Mouse (Mus musculus) urinary bladder, adult 2 months (tissue): ENCODE results near the gene Fzr1. TPM values are rescaled to one million over a fixed set of nuclear protein-coding genes. Genes with fewer than 3 reads are reported as not detected.

Source experiments
- DNase-seq: peaks from one replicate; pipeline ENCODE4 v3.0.0; 2022; ENCODE audit warnings: low spot score
- polyA plus RNA-seq: library from polyadenylated mRNA; depleted of rRNA; stranded (reverse); fragments of >200 nt; gene quantifications from 2 replicates; pipeline ENCODE4 v1.2.3, GENCODE M21; 2012; rRNA removed

Gene Fzr1
- polyA plus RNA-seq, 1 experiment, result 34.1 TPM

DNA sequence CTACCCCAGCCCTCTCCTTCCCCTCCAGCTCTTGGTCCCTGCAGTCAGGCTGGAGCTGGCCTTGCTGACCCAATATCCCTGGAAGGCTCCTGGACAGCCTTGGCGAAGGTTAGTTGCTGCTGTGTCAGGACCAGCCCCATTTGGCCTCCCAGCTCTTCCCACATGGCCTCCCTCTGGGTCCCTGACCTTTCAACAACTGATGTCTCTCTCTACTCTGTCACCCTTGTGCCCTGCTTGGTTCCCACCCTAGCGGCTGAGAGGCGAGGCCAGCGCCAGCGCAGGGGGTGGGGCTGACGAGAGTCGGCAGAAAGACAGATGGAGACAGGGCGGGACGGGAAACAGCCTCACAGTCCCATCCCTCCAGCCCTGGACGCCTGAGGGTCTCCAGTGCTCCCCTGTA, 49.9 kb downstream of the Fzr1 start, which contains the start of gene Tbxa2r:
Gene Tbxa2r, plus strand, starts transcription at position 346 of the 400 bp plus-strand sequence.
- no peak for DNase-seq

DNA sequence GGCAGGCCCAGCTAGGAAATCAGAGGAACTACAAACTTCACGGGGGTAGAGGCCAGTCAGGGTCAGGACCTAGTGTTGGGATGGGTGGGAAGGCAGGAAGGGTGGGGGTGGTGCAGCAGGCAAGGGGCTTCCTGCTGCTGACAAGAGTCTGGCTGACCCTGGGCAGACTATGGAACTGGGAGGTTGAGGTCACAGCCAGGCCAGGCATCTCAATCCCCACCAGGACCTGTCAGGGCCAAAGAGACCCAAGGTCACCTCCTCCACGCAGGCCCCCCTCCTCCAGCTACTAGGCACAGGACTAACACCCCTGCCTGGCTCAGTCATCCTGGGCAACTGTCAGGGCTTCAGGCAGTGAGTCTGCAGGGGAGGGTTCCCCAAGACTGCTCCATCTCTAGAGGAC, 50.4 kb downstream of the Fzr1 start:
- no peak for DNase-seq

DNA sequence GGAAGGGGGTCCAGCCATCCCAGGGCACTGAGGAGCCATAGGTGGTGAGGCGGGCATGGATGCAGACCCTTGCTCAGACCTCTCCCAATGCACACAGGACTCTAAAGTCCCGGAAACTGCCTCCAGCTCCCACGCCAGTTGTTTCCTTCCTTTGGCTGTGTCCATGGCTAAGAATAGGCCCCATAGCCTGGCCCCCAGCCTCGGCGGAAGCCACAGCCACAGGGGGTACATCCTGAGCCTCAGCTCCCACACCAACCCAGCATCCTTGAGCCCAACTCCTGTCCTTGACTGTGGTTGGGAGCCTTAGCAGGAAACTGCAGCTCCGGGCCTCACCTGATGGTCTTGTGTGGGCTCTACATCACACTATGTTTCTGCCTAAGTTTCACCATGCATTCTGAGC, 51.5 kb downstream of the Fzr1 start:
- DNase-seq, result no peak

DNA sequence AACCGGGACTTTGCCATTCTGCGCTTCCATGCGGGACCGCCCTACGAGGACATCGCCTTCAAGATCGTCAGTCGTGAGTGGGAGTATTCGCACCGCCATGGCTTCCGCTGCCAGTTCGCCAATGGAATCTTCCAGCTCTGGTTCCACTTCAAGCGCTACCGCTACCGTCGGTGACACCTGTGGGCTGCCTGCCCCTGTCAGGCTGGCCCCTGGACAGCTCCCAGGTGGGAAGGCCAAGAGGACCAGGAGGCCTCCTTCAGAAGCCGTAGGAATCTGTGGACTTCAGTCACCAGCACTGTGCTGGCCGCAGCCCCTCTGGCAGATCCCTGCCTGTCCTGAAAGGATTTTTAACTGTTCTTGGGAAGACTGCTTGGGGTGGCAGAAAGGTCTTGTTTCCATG, 52.5 kb downstream of the Fzr1 start:
- no peak for DNase-seq

DNA sequence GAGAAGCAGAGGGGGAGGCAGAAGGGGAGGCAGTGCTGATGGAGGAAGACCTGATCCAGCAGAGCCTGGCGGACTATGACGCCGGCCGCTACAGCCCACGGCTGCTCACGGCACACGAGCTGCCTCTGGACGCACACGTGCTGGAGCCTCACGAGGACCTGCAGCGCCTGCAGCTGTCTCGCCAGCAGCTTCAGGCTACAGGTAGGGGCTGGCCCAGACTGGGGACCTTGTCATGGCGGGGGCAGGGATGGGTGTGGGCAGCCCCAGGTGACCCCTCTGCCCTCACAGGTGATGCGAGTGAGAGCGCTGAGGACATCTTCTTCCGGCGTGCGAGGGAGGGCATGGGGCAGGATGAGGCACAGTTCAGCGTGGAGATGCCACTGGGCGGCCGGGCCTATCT, 53.1 kb downstream of the Fzr1 start:
- DNase-seq, result no peak

DNA sequence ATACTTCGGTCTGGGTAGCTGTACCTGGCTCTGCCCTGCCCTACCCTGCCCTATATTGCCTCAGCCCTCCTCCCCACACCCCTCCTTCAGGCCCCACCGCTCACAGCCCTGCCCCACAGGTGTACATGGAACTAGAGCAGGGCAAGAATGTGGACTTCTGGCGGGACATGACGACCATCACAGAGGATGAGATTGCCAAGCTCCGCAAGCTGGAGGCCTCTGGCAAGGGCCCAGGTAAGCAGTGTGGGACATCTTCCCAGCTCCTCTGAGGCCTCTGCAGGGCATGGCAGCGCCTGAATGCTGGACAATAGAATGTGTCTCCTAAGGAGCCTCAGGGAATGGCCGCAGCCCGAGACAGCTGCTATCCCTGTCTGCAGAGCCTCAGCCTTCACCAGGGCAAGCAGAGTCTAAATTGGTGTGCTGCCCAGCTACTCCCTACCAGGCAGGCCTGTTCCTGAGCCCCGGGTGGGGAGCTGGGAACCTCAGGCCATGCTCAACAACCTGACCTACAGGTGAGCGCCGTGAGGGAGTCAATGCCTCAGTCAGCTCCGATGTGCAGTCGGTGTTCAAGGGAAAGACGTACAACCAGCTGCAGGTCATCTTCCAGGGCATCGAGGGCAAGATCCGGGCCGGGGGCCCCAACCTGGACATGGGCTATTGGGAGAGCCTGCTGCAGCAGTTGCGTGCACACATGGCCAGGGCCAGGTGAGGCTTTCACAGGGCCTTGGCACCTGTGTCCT, 54.4 kb downstream of the Fzr1 start:
- DNase-seq, result no peak

DNA sequence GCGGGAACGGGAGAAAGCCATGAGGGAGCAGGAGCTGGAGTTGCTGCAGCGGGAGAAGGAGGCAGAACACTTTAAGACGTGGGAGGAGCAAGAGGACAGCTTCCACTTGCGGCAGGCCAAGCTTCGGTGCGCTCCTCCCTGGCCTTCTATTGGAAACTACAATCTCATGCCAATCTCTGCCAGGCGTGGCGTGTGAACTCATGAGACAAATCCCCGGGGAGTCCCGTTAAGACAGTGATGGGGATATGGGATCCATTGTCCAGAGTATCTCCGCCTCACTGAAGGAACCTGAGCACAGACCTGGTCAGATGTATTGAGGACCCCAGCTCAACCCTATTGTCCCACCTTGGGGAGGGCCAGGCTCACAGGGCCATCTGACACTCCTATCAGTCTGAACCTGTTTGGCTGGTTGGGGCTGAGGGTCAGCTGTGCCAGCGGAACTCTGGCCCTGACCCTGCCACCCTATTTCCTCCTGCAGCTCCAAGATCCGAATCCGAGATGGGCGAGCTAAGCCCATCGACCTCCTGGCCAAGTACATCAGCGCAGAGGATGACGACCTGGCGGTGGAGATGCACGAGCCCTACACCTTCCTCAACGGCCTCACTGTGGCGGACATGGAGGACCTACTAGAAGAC, 55.1 kb downstream of the Fzr1 start:
- DNase-seq, result no peak

DNA sequence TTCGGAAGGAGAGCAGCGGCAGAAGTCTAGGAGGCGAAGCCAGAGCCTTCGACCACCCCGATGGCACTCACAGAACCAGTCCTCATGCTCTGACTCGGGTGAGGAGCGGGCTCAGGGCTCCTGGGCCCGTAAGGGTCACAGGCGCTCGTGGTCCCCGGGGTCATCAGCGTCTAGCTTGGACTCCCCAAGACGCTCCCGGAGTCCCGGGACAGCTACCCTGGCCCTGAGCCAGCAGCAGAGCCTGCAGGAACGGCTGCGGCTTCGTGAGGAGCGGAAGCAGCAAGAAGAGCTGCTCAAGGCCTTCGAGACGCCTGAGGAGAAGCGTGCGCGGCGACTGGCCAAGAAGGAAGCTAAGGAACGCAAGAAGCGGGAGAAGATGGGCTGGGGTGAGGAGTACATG, 55.9 kb downstream of the Fzr1 start:
- no peak for DNase-seq

DNA sequence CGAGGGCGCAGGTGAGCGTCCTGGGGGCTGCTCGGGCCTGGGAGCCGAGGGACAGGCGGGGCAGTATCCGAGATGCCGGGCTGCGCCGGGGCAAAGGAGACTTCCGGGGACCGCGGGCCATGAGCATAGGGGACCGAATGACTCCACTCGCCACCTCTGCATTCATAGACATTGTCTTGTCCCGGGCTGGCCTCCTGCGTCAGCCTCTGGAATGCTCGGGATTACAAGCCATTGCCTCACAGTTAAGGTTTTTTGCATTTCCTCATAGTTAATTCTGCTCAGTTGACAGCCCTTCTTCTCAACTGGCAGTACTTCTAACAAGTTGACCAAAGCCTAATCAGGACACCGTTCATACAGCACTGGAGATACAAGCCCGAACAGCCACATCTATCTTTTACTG, 56.9 kb downstream of the Fzr1 start:
- DNase-seq, result no peak

DNA sequence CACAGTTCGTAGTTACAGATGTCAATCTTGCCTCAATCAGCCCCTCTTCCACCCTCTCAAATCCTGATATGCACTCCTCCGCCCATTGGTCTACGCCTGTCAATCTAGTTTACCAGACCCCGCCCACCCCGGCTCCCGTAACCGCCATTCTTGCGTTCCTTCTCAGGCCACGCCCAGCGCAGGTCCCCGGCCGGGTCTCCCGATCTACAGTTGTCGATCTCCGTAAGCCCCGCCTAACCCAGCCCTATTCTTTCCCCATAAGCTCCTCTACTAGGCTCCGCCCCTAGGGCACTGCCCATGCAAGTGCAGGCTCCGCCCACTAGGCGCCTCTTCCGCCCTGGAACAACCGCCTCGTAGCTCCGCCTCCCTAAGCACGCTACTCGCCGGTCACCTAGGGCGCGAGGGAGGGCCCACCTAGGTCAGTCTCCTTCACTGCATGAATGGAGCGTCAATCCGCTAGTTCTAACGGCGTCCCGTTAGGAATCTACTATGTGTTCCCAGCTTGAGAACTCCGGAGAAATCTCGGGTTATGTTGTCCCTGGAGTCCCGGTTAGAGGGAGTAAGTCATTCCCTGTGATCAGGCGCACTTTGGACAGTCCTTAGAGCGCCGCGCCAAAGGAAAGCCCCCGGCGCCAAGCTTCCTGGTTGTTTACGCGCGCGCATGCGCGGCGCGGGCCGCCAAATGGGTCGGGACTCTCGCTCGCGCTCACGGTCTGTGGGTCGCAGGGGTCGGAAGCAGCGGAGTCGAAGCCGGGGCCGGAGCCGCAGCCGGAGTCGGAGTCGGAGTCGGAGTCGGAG, 57.6 kb downstream of the Fzr1 start, which contains the start of gene Cactin:
Gene Cactin, plus strand, starts transcription at position 554 of the 798 bp plus-strand sequence.
- DNase-seq, result peak; percentile 89

DNA sequence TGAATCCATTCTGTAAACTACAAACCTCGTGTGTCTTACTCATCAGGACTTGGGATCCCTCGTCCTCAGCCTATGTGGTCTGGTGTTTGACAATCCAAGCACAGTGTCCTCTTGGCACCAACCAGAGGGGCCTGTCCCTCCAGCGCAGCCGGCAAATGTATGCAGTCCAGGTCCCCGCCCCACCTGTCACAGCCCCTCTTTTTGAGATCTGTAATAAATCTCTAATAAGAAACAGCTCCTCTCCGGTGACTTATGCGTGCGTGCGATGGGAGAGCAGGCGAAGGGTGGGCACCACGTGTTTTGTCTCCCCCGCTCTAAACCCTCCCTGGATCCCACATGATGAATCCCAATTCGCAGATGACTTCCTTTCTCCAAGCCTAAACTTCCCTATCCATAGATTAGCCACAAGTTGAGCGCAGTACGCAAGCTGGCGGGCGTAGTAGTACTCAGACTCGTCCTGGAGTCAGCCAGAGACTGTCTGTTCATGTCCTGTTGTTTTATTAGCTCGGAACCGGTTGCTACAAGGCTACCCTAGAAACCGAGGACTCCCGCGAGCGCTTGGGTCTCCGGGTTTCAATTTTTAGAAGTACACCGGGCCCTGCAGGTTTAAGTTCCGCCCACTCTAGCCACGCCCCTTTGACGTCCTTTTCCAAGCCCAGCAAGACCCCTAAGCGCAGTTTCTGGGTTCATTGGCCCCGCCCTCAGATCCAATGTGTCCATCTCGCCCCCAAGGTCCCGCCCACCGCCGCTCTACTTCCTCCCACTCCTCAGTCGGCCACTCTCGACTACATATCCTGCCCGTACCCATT, 58.4 kb downstream of the Fzr1 start:
- no peak for DNase-seq

DNA sequence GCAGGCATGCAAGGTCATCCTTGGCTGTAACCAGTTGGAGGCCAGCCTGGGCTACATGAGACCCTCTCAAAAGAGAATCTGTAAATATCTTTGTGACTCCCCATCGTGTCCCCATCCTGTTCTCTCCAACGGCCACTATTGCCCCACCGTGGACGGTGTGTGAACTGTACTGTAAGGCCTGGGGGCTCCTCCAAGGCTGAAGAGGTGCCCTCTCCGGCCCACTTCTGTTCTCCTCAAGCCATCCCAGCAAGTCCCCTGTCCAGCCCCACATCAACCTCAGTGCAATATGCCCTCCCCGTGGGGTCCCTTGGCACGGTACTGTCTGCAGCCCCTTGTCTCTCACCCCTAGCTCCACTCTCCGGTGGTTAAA, 59.0 kb downstream of the Fzr1 start:
- DNase-seq, result no peak

DNA sequence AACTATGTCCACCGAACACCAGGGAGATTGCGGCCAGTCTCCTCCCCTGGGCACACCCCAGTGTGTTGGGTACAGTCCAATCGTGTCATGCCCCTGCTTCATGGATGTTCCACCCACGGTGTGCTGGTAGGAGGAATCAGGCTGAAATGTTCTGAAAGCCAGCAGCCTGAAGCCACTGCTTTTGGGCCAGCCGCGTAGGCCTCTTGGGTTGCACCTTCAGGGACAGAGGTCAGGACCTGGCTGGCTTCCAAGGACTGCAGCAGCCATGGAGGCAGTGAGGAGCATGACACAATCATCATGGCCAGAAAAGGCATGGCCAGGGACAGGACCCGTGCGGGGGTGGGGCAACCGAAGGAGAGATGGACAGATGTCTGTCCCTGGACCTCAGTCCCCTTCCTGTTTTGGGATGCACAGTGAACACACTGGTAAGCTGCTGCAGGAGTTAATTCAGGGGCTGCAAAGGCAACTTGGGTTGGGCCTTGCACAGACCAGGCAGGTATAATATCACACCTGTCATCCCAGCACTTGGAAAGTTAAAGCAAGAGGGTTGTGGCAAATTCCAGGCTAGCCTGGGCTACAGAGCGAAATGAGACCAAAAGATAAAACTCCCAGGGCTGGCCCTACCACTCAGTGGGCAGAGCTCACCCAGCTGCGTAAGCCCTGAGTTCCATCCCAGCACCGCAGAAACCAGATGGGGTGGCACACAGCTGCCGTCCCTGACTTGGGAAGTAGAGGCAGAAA, 59.6 kb downstream of the Fzr1 start:
- no peak for DNase-seq

DNA sequence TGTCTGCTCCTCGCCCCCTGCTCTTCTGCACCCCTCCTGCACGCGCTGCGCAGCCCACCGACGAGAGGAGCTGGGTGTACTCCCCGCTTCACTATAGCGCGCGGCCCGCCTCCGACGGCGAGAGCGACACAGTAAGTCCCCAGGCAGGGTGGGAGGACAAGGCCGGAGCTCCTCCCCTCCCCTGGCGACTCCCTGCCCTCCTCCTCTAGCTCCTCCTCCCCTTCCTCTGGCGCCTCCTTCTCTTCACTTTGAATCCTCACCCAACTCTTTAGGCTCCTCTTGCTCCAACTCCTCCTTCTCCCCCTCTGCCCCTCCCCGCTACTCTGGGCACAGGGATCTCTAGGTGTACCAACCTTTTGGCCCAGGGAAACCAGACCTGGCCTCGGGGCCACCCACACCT, 61.0 kb downstream of the Fzr1 start:
- no peak for DNase-seq

DNA sequence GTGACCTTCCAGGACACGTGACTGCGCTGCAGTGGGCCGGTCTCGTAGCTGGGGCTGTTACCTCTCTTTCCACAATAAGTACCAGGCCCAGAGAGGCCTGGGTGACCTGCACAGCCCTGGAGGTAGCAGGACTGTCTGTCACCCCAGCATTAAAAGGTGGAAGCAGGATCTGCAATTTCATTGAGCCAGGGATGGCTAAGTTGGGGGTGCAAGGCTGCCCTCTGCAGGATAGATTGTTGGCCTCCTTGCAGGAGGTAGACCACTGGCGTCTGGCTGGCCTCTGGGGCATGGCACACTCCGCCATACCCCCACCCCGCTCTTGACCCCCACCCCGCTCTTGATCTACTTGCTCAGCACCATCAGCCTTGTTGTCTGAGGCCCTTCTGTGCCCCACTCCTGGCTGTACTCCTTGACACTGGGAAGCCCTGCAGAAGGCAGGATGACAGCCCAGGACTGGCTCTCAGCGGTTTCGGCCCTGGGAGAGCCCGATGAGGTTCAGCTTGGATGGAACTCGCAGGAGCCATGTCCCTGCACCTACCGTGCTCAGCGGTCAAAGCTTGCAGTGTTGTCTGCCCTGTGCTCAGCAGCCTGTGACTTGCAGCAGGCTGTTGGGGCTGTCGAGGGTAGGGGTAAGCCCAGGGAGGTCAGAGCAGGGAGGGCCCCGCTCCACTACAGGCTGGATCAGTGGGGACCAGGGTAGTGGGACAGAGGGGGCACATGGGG, 61.8 kb downstream of the Fzr1 start:
- DNase-seq, result no peak

Other genes with a start within 250 kb of the Fzr1 start
- 30.0 and 39.0 TPM in 2 replicates for gene Zbtb7a, start 243.3 kb downstream of the Fzr1 start, polyA plus RNA-seq
- gene Pias4, start 210.6 kb downstream of the Fzr1 start, polyA plus RNA-seq, result 12.5 and 17.9 TPM in 2 replicates
- 1,109 and 1,486 TPM in 2 replicates for gene Eef2, start 201.9 kb downstream of the Fzr1 start, polyA plus RNA-seq
- 58.2 and 61.1 TPM in 2 replicates for gene Dapk3, start 195.5 kb downstream of the Fzr1 start, polyA plus RNA-seq
- gene 4930442H23Rik, start 194.7 kb downstream of the Fzr1 start, polyA plus RNA-seq, result not detected in 2 replicates
- not detected in 2 replicates for gene Nmrk2, start 176.5 kb downstream of the Fzr1 start, polyA plus RNA-seq
- 0.10 and 0.13 TPM in 2 replicates for gene Atcay, start 147.7 kb downstream of the Fzr1 start, polyA plus RNA-seq
- gene Zfr2, start 145.4 kb downstream of the Fzr1 start, polyA plus RNA-seq, result 29.3 and 34.4 TPM in 2 replicates
- gene Matk, start 125.6 kb downstream of the Fzr1 start, polyA plus RNA-seq, result 2.2 and 2.6 TPM in 2 replicates
- 95.9 and 103 TPM in 2 replicates for gene Mrpl54, start 111.6 kb downstream of the Fzr1 start, polyA plus RNA-seq
- 45.9 and 48.3 TPM in 2 replicates for gene Apba3, start 111.6 kb downstream of the Fzr1 start, polyA plus RNA-seq
- 23.7 and 25.1 TPM in 2 replicates for gene Tjp3, start 86.9 kb downstream of the Fzr1 start, polyA plus RNA-seq
- 38.6 and 48.9 TPM in 2 replicates for gene Pip5k1c, start 85.6 kb downstream of the Fzr1 start, polyA plus RNA-seq
- 27.7 and 29.5 TPM in 2 replicates for gene Cactin, start 57.4 kb downstream of the Fzr1 start, polyA plus RNA-seq
- 9.3 and 11.6 TPM in 2 replicates for gene Tbxa2r, start 49.8 kb downstream of the Fzr1 start, polyA plus RNA-seq
- gene Gipc3, start 35.2 kb downstream of the Fzr1 start, polyA plus RNA-seq, result 3.2 and 6.5 TPM in 2 replicates
- gene Hmg20b, start 28.0 kb downstream of the Fzr1 start, polyA plus RNA-seq, result 82.9 and 91.7 TPM in 2 replicates
- 12.1 and 12.4 TPM in 2 replicates for gene Mfsd12, start 21.0 kb downstream of the Fzr1 start, polyA plus RNA-seq
- 1.9 and 2.1 TPM in 2 replicates for gene 4930404N11Rik, start 12.7 kb downstream of the Fzr1 start, polyA plus RNA-seq
- 42.9 and 47.4 TPM in 2 replicates for gene Dohh, start 5.9 kb upstream of the Fzr1 start, polyA plus RNA-seq
- 3.6 and 3.8 TPM in 2 replicates for gene Gm48551, start 6.0 kb upstream of the Fzr1 start, polyA plus RNA-seq
- gene Gm48552, start 10.5 kb upstream of the Fzr1 start, polyA plus RNA-seq, result 2.7 and 3.6 TPM in 2 replicates
- 5.0 and 6.9 TPM in 2 replicates for gene Smim24, start 14.5 kb upstream of the Fzr1 start, polyA plus RNA-seq
- gene Nfic, start 77.1 kb upstream of the Fzr1 start, polyA plus RNA-seq, result 28.4 and 67.0 TPM in 2 replicates
- 0.44 and 0.49 TPM in 2 replicates for gene Celf5, start 104.2 kb upstream of the Fzr1 start, polyA plus RNA-seq
- 79.9 and 89.6 TPM in 2 replicates for gene Ncln, start 117.9 kb upstream of the Fzr1 start, polyA plus RNA-seq
- 2.2 and 2.3 TPM in 2 replicates for gene S1pr4, start 121.6 kb upstream of the Fzr1 start, polyA plus RNA-seq
- gene Gna15, start 145.7 kb upstream of the Fzr1 start, polyA plus RNA-seq, result 16.1 and 16.2 TPM in 2 replicates
- 84.0 and 88.5 TPM in 2 replicates for gene Gna11, start 166.7 kb upstream of the Fzr1 start, polyA plus RNA-seq
- 385 and 562 TPM in 2 replicates for gene Aes, start 181.0 kb upstream of the Fzr1 start, polyA plus RNA-seq
- 67.4 and 93.4 TPM in 2 replicates for gene Tle2, start 196.0 kb upstream of the Fzr1 start, polyA plus RNA-seq
- gene Tle6, start 222.6 kb upstream of the Fzr1 start, polyA plus RNA-seq, result 38.1 and 47.5 TPM in 2 replicates
- 2.2 and 2.3 TPM in 2 replicates for gene BC025920, start 227.8 kb upstream of the Fzr1 start, polyA plus RNA-seq
- gene Sirt6, start 249.3 kb upstream of the Fzr1 start, polyA plus RNA-seq, result 21.3 and 21.5 TPM in 2 replicates